Mouse (Mus musculus): ENCODE results near the gene Tpt1. TPM values are rescaled to one million over a fixed set of nuclear protein-coding genes. Genes with fewer than 3 reads are reported as not detected.
"Not testable (repeated sequence)": the region's sequence is repeated elsewhere in the genome, so short reads cannot be mapped to it uniquely, and the experiment has no call there.

The Tpt1 gene
- total and polyA plus RNA-seq, 3 experiments = 698 to 1,876 (median 1,607) TPM

GRCm38 (mm10) chr14:75837048-75837916, 7.6 kb upstream of the Tpt1 start:
- Histone ChIP-seq H3K4me3 (replicated peaks in 1 of 3; ENCODE audit: low read depth in 2 of 3, low read length in 2 of 3, poor library complexity in 1 of 3) (no peak overlapping the region), H3K36me3 (replicated peaks in 1 of 2; ENCODE audit: control insufficient read depth in 1 of 2, insufficient read depth in 1 of 2, low read length in 1 of 2) (no peaks in the 10 kb centered on the region), H3K9ac (ENCODE audit: insufficient read depth, low read depth) (no peak overlapping the region), H3K4me1 (ENCODE audit: control insufficient read depth in 1 of 2, insufficient read depth in 2 of 2) (peaks cover 0 to 37% of the 10 kb centered on the region in 2 experiments; a peak in 2 of 4 replicates), H3K79me2 (replicated peaks; ENCODE audit: control insufficient read depth, extremely low read depth, insufficient read depth, poor library complexity, severe bottlenecking) (no peaks in the 10 kb centered on the region), H3K27ac (ENCODE audit: insufficient read depth, low read depth) (no peak overlapping the region), H3K9me3 (replicated peaks; ENCODE audit: low read length) (no peaks in the 10 kb centered on the region), H3K4me2 (ENCODE audit: insufficient read depth, low read depth, poor library complexity, severe bottlenecking) (peak overlapping the region; percentile 30; the same call in 1 of the 2 replicates), H3K27me3 (replicated peaks) (peaks cover 2% of the 10 kb centered on the region)
- peak; percentile 74; the same call in 1 of the 2 replicates for TF ChIP-seq CHD2 (IDR thresholded peaks at IDR 0.05; ENCODE audit: low read length)
- peak; percentile 68 for TF ChIP-seq ETS1 (conservative IDR thresholded peaks at IDR 0.05; ENCODE audit: low read depth, low read length)
- TF ChIP-seq IRF4 (IDR thresholded peaks at IDR 0.05; ENCODE audit: low read depth, low read length) = peak; percentile 87
- TF ChIP-seq E2F4 (IDR thresholded peaks at IDR 0.05; ENCODE audit: insufficient replicate concordance, low read depth, low read length) = no peak
- in situ Hi-C loops (cut with MboI; ENCODE audit: low pct_ligation_motif_present, low pct_unique_long_range_greater_than_20kb, low sequenced_read_pairs) (no loop called here), dilution Hi-C loops (cut with MboI; ENCODE audit: extremely low pct_ligation_motif_present, extremely low pct_unique_long_range_greater_than_20kb, low sequenced_read_pairs) (no loop called here)
- no peak for DNase-seq (ENCODE audit: extremely low read depth)

- dilution Hi-C loops (cut with MboI; ENCODE audit: extremely low pct_ligation_motif_present, extremely low pct_unique_long_range_greater_than_20kb, low sequenced_read_pairs); H3K27me3 ChIP-seq (replicated peaks); DNase-seq (ENCODE audit: extremely low read depth); H3K27ac ChIP-seq (ENCODE audit: insufficient read depth, low read depth); H3K4me3 ChIP-seq (replicated peaks in 1 of 3; ENCODE audit: low read depth in 2 of 3, low read length in 2 of 3, poor library complexity in 1 of 3); H3K4me2 ChIP-seq (ENCODE audit: insufficient read depth, low read depth, poor library complexity, severe bottlenecking); in situ Hi-C loops (cut with MboI; ENCODE audit: low pct_ligation_motif_present, low pct_unique_long_range_greater_than_20kb, low sequenced_read_pairs); H3K9ac ChIP-seq (ENCODE audit: insufficient read depth, low read depth); H3K36me3 ChIP-seq (replicated peaks in 1 of 2; ENCODE audit: control insufficient read depth in 1 of 2, insufficient read depth in 1 of 2, low read length in 1 of 2); H3K79me2 ChIP-seq (replicated peaks; ENCODE audit: control insufficient read depth, extremely low read depth, insufficient read depth, poor library complexity, severe bottlenecking); H3K9me3 ChIP-seq (replicated peaks; ENCODE audit: low read length): not testable (repeated sequence)
- peaks cover 0 to 20% of the 10 kb centered on the region in 2 experiments; a peak in 2 of 4 replicates for H3K4me1 ChIP-seq (ENCODE audit: control insufficient read depth in 1 of 2, insufficient read depth in 2 of 2)
Observed at GRCm38 (mm10) chr14:75841758-75842157, 3.1 kb upstream of the Tpt1 start.

GRCm38 (mm10) chr14:75844111-75844695, 690 bp upstream of the Tpt1 start:
- Histone ChIP-seq H3K9me3 (replicated peaks; ENCODE audit: low read length) (no peaks in the 10 kb centered on the region), H3K4me1 (ENCODE audit: control insufficient read depth in 1 of 2, insufficient read depth in 2 of 2) (peaks cover 0 to 28% of the 10 kb centered on the region in 2 experiments; a peak in 2 of 4 replicates), H3K4me3 (replicated peaks in 1 of 3; ENCODE audit: low read depth in 2 of 3, low read length in 2 of 3, poor library complexity in 1 of 3) (peak overlapping the region; percentile 56 to 92 (median 89)), H3K27ac (ENCODE audit: insufficient read depth, low read depth) (peak overlapping the region; percentile 56), H3K27me3 (replicated peaks) (peaks cover 1% of the 10 kb centered on the region), H3K36me3 (replicated peaks in 1 of 2; ENCODE audit: control insufficient read depth in 1 of 2, insufficient read depth in 1 of 2, low read length in 1 of 2) (peaks cover 24 to 30% of the 10 kb centered on the region in 2 experiments), H3K79me2 (replicated peaks; ENCODE audit: control insufficient read depth, extremely low read depth, insufficient read depth, poor library complexity, severe bottlenecking) (peaks cover 13% of the 10 kb centered on the region), H3K4me2 (ENCODE audit: insufficient read depth, low read depth, poor library complexity, severe bottlenecking) (peak overlapping the region; percentile 89), H3K9ac (ENCODE audit: insufficient read depth, low read depth) (peak overlapping the region; percentile 94)
- DNase-seq (ENCODE audit: extremely low read depth) = no peak
- in situ Hi-C loops (cut with MboI; ENCODE audit: low pct_ligation_motif_present, low pct_unique_long_range_greater_than_20kb, low sequenced_read_pairs) (no loop called here), dilution Hi-C loops (cut with MboI; ENCODE audit: extremely low pct_ligation_motif_present, extremely low pct_unique_long_range_greater_than_20kb, low sequenced_read_pairs) (no loop called here)
- TF ChIP-seq SIN3A (IDR thresholded peaks at IDR 0.05; ENCODE audit: low read length) = 0 out of 2 replicates have a peak, but pooled peaks have one; percentile 29
- TF ChIP-seq KAT2A (IDR thresholded peaks at IDR 0.05; ENCODE audit: insufficient replicate concordance, low read length) = no peak
- TF ChIP-seq UBTF (IDR thresholded peaks at IDR 0.05; ENCODE audit: low read depth, low read length) = no peak
- TF ChIP-seq RCOR1 (conservative IDR thresholded peaks at IDR 0.05; ENCODE audit: low read depth, low read length) = no peak

Measured in CH12.LX (cell line).